Mouse (Mus musculus): ENCODE results near the gene Cpn1. TPM values are rescaled to one million over a fixed set of nuclear protein-coding genes. Genes with fewer than 3 reads are reported as not detected.

The Cpn1 gene
- total and polyA plus RNA-seq, 2 experiments from 2014 or later, result 0.58 to 0.84 TPM

DNA sequence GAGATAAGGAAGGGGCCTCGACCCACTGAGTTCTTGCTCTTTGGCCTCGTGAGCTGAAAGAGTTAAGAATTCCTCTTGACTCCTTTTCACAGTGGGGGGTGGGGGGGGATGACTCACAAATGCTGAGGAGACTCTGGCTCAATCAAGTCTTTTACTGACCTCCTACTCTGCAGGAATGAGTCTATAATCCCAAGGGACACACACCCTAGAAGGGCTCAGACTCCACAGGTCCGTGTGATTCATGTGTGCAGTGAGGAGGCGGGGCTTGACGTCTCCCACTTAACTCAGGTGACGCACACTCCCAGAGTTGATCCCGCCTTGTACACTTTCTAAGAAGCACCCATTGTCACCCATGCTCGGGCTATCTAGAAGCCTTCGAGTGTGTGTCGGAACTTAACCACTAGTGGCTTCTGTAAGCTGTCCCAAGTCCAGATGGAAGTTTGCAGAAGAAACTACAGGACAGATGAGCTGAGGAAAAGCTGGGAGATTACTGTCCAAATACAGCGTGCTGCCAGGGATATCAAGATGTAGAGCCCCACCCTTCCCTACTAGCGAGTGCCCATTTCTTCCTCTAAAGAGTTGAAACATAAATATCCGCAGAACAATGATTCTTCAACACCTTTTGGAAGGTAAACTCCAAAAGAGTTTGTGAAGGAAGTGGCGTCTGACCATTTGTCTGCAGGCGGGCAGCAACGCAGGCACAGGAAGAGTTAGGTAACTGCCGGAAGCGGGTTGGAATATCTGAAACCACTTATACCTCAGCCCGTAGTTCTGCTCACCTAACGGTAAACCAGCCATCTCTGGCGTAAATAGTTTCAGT lies 69.6 kb downstream of the Cpn1 start:
- WGBS, result 76% methylated on average over 21 of the region's 21 CpGs
- H3K27ac ChIP-seq, result no peak overlapping the region
- H3K27me3 ChIP-seq (ENCODE audit: insufficient read depth, low read length), result no peaks in the 10 kb centered on the region
- no peak for ATAC-seq
- no peak overlapping the region for H3K4me3 ChIP-seq (ENCODE audit: low read length)
- no peaks in the 10 kb centered on the region for H3K4me1 ChIP-seq (ENCODE audit: insufficient read depth, low read length)
- no peak for TF ChIP-seq CTCF (IDR thresholded peaks at IDR 0.05; ENCODE audit: low read depth)
- H3K9ac ChIP-seq (replicated peaks; ENCODE audit: low read length), result no peak overlapping the region
- no peaks in the 10 kb centered on the region for H3K9me3 ChIP-seq (ENCODE audit: low read length)
- no peaks in the 10 kb centered on the region for H3K36me3 ChIP-seq (ENCODE audit: insufficient read depth, low read length)
- H3K4me2 ChIP-seq (ENCODE audit: low read depth, low read length), result no peak overlapping the region
- no peak for DNase-seq (ENCODE audit: low spot score)

DNA sequence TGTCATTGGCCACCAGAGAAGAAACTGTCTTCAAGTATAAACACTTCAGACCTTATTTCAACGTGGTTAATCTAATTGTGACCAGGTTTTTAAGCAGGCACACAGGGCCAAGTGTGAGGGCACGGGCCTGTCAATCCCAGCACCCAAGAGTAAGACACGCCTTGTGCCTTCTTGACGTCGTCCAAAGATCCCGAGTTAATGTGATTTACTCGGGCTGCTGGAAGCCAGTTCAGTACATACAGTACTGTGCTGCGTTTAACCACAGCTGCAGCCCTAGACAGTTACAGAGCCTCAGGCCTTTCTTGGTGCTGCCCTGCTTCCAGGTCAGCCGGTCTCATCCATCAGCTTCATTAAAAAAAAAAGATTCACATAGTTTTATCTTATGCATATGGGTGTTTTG lies 70.9 kb downstream of the Cpn1 start:
- Histone ChIP-seq H3K27me3 (ENCODE audit: insufficient read depth, low read length) (no peaks in the 10 kb centered on the region), H3K9ac (replicated peaks; ENCODE audit: low read length) (no peak overlapping the region), H3K4me1 (ENCODE audit: insufficient read depth, low read length) (no peaks in the 10 kb centered on the region), H3K4me3 (ENCODE audit: low read length) (no peak overlapping the region), H3K4me2 (ENCODE audit: low read depth, low read length) (no peak overlapping the region), H3K27ac (no peak overlapping the region), H3K36me3 (ENCODE audit: insufficient read depth, low read length) (peaks cover 3% of the 10 kb centered on the region), H3K9me3 (ENCODE audit: low read length) (no peaks in the 10 kb centered on the region)
- TF ChIP-seq CTCF (IDR thresholded peaks at IDR 0.05; ENCODE audit: low read depth), result no peak
- ATAC-seq (no peak), DNase-seq (ENCODE audit: low spot score) (no peak)
- WGBS, result 60% methylated on average over 9 of the region's 9 CpGs

DNA sequence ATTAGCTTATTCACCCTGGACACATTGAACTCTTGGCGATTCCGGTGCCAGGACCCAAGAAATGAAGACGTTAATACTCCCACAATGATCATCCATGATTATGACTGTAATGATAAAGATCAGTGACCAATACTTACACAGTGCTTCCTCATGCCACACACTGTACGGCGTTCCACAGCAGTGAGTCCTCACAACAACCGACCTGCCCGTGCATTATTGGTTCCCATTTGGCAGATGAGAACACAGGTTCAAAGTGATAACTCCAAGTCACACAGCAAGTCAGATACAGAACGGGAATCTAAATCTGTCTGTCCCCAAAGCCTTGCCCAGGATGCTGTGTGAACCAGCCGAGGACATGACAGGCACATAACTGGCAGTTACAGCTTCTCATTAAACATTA lies 71.4 kb downstream of the Cpn1 start:
- Histone ChIP-seq H3K9me3 (ENCODE audit: low read length) (no peaks in the 10 kb centered on the region), H3K27me3 (ENCODE audit: insufficient read depth, low read length) (no peaks in the 10 kb centered on the region), H3K9ac (replicated peaks; ENCODE audit: low read length) (no peak overlapping the region), H3K4me3 (ENCODE audit: low read length) (no peak overlapping the region), H3K36me3 (ENCODE audit: insufficient read depth, low read length) (peaks cover 5% of the 10 kb centered on the region), H3K4me2 (ENCODE audit: low read depth, low read length) (no peak overlapping the region), H3K4me1 (ENCODE audit: insufficient read depth, low read length) (no peaks in the 10 kb centered on the region), H3K27ac (no peak overlapping the region)
- TF ChIP-seq CTCF (IDR thresholded peaks at IDR 0.05; ENCODE audit: low read depth), result no peak
- ATAC-seq (no peak), DNase-seq (ENCODE audit: low spot score) (no peak)
- 91% methylated on average over 9 of the region's 9 CpGs for WGBS

DNA sequence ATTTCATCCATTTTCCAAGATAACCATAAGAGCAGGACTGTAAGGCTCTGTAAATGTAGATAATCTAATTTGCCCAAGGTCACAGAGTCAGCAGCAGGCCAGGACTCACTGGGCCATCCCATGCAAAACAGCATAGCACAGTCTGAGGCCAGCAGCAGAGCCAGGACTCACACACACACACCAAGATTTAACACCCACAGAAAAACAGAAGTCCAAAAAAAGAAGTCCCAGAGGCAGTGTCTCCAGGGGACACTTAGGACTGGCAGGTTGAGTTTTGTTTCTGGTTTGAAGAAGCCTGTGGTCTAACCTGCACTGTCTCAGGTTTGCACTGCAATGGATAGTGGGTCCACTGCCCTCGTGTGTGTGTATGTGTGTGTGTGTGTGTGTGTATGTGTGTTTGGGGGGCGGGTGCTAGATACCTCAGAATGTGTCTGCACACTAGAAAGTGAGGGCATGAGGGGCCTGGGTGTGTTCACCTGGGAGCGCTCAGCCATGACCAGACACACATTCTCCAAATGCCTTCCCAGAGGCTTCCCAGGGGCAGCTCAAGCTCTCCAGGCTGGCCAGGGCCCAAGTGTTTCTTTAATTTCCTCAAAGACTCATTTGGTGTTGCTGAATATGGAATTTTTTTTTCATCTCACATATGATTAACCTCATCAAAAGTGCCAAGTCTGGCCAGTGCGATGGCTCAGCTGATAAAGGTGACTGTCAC lies 73.4 kb downstream of the Cpn1 start:
- Histone ChIP-seq H3K27ac (no peak overlapping the region), H3K4me1 (ENCODE audit: insufficient read depth, low read length) (no peaks in the 10 kb centered on the region), H3K4me3 (ENCODE audit: low read length) (no peak overlapping the region), H3K4me2 (ENCODE audit: low read depth, low read length) (no peak overlapping the region), H3K27me3 (ENCODE audit: insufficient read depth, low read length) (no peaks in the 10 kb centered on the region), H3K9me3 (ENCODE audit: low read length) (no peaks in the 10 kb centered on the region), H3K36me3 (ENCODE audit: insufficient read depth, low read length) (peaks cover 5% of the 10 kb centered on the region), H3K9ac (replicated peaks; ENCODE audit: low read length) (no peak overlapping the region)
- DNase-seq (ENCODE audit: low spot score) (no peak), ATAC-seq (no peak)
- WGBS, result 85% methylated on average over 4 of the region's 4 CpGs
- TF ChIP-seq CTCF (IDR thresholded peaks at IDR 0.05; ENCODE audit: low read depth), result no peak

DNA sequence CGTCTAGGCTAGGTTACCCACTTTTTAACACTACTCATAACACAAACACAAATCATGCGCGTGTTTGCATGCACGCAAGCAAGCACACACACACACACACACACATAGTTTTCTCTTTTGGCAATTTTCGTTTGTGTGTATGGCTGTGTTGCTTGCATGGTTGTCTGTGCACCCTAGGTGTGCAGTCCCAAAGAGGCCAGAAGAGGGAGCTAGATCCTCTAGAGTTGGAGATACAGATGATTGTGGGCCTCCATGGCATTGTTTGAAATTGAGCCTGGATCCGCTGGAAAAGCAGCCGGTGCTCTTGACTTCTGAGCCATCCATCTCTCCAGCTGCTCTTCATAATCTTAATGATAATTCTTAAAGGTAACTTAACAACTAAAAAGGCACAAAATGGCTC lies 79.9 kb downstream of the Cpn1 start:
- no peak overlapping the region for H3K27ac ChIP-seq
- H3K36me3 ChIP-seq (ENCODE audit: insufficient read depth, low read length), result peaks cover 11% of the 10 kb centered on the region
- no peak overlapping the region for H3K4me2 ChIP-seq (ENCODE audit: low read depth, low read length)
- H3K4me3 ChIP-seq (ENCODE audit: low read length), result no peak overlapping the region
- WGBS, result 93% methylated on average over 7 of the region's 7 CpGs
- H3K9ac ChIP-seq (replicated peaks; ENCODE audit: low read length), result no peak overlapping the region
- no peaks in the 10 kb centered on the region for H3K4me1 ChIP-seq (ENCODE audit: insufficient read depth, low read length)
- H3K9me3 ChIP-seq (ENCODE audit: low read length), result no peaks in the 10 kb centered on the region
- peak; percentile 35; the same call in 1 of the 2 replicates for TF ChIP-seq CTCF (IDR thresholded peaks at IDR 0.05; ENCODE audit: low read depth)
- H3K27me3 ChIP-seq (ENCODE audit: insufficient read depth, low read length), result no peaks in the 10 kb centered on the region
- no peak for DNase-seq (ENCODE audit: low spot score)
- no peak for ATAC-seq

Other genes starting within 250 kb of the Cpn1 start
- 1.5 and 3.1 TPM in 2 replicates for gene Cutc, start 233.6 kb downstream of the Cpn1 start, total RNA-seq (2014; rRNA removed)
- 9.1 and 9.3 TPM in 2 replicates for gene Cutc, start 233.6 kb downstream of the Cpn1 start, polyA plus RNA-seq (2015; fragmentation: Nextera tagmentation; extraction: Ambion mirVana)
- gene Cox15, start 233.6 kb downstream of the Cpn1 start, total RNA-seq (2014; rRNA removed), result 22.5 and 25.7 TPM in 2 replicates
- 8.6 and 11.0 TPM in 2 replicates for gene Cox15, start 233.6 kb downstream of the Cpn1 start, polyA plus RNA-seq (2015; fragmentation: Nextera tagmentation; extraction: Ambion mirVana)
- 0.05 and 0.32 TPM in 2 replicates for gene Abcc2, start 204.4 kb downstream of the Cpn1 start, total RNA-seq (2014; rRNA removed)
- gene Abcc2, start 204.4 kb downstream of the Cpn1 start, polyA plus RNA-seq (2015; fragmentation: Nextera tagmentation; extraction: Ambion mirVana), result 0.08 and 0.10 TPM in 2 replicates
- gene Dnmbp, start 46.4 kb downstream of the Cpn1 start, total RNA-seq (2014; rRNA removed), result 12.8 and 13.3 TPM in 2 replicates
- gene Dnmbp, start 46.4 kb downstream of the Cpn1 start, polyA plus RNA-seq (2015; fragmentation: Nextera tagmentation; extraction: Ambion mirVana), result 6.5 and 7.1 TPM in 2 replicates
- gene Cyp2c23, start 42.7 kb upstream of the Cpn1 start, total RNA-seq (2014; rRNA removed), result not detected in 2 replicates
- gene Cyp2c23, start 42.7 kb upstream of the Cpn1 start, polyA plus RNA-seq (2015; fragmentation: Nextera tagmentation; extraction: Ambion mirVana), result not detected in 2 replicates
- 6.4 and 7.9 TPM in 2 replicates for gene Erlin1, start 83.2 kb upstream of the Cpn1 start, total RNA-seq (2014; rRNA removed)
- gene Erlin1, start 83.2 kb upstream of the Cpn1 start, polyA plus RNA-seq (2015; fragmentation: Nextera tagmentation; extraction: Ambion mirVana), result 13.8 and 14.4 TPM in 2 replicates
- gene Chuk, start 120.9 kb upstream of the Cpn1 start, total RNA-seq (2014; rRNA removed), result 38.3 and 43.3 TPM in 2 replicates
- gene Chuk, start 120.9 kb upstream of the Cpn1 start, polyA plus RNA-seq (2015; fragmentation: Nextera tagmentation; extraction: Ambion mirVana), result 32.7 and 33.8 TPM in 2 replicates
- 10.7 and 36.4 TPM in 2 replicates for gene Cwf19l1, start 149.3 kb upstream of the Cpn1 start, total RNA-seq (2014; rRNA removed)
- gene Cwf19l1, start 149.3 kb upstream of the Cpn1 start, polyA plus RNA-seq (2015; fragmentation: Nextera tagmentation; extraction: Ambion mirVana), result 24.3 and 27.3 TPM in 2 replicates
- 31.9 and 32.0 TPM in 2 replicates for gene Bloc1s2, start 159.9 kb upstream of the Cpn1 start, total RNA-seq (2014; rRNA removed)
- gene Bloc1s2, start 159.9 kb upstream of the Cpn1 start, polyA plus RNA-seq (2015; fragmentation: Nextera tagmentation; extraction: Ambion mirVana), result 187 and 188 TPM in 2 replicates
- gene Pkd2l1, start 205.9 kb upstream of the Cpn1 start, total RNA-seq (2014; rRNA removed), result 0.84 and 1.1 TPM in 2 replicates
- 0.33 and 0.69 TPM in 2 replicates for gene Pkd2l1, start 205.9 kb upstream of the Cpn1 start, polyA plus RNA-seq (2015; fragmentation: Nextera tagmentation; extraction: Ambion mirVana)
- gene Scd3, start 216.7 kb upstream of the Cpn1 start, total RNA-seq (2014; rRNA removed), result 0.31 and 2.7 TPM in 2 replicates
- gene Scd3, start 216.7 kb upstream of the Cpn1 start, polyA plus RNA-seq (2015; fragmentation: Nextera tagmentation; extraction: Ambion mirVana), result 4.7 and 4.8 TPM in 2 replicates

Measured in hindbrain, postnatal 0 days (tissue).